Mouse (Mus musculus) kidney, embryonic 15.5 days (tissue): ENCODE measurements around the gene Capg. TPM values are rescaled to one million over a fixed set of nuclear protein-coding genes. Genes with fewer than 3 reads are reported as not detected.

Source experiments
- ATAC-seq: fragments of 200-750 bp; cut with Nextera tagmentation; replicated peaks from 2 replicates; pipeline ENCODE4 v1.8.0; 2017; ENCODE audit warnings: moderate TSS enrichment; ENCODE audit not compliant: low FRiP score
- H3K27ac ChIP-seq: fragments of 300-500 bp; sonication (generic); 2 replicates; pipeline ENCODE4 v1.5.1; 2015; ENCODE audit warnings: mild to moderate bottlenecking, inconsistent platforms
- H3K27me3 ChIP-seq: fragments of 300-500 bp; sonication (generic); 2 replicates; pipeline ENCODE4 v1.6.1; 2015; ENCODE audit warnings: inconsistent platforms
- H3K36me3 ChIP-seq: fragments of 300-500 bp; sonication (generic); 2 replicates; pipeline ENCODE4 v1.6.1; 2015; ENCODE audit warnings: inconsistent platforms
- H3K4me1 ChIP-seq: fragments of 300-500 bp; sonication (generic); 2 replicates; pipeline ENCODE4 v1.6.1; 2015; ENCODE audit warnings: inconsistent platforms
- H3K4me2 ChIP-seq: fragments of 300-500 bp; sonication (generic); 2 replicates; pipeline ENCODE4 v1.6.1; 2015; ENCODE audit warnings: moderate library complexity, mild to moderate bottlenecking, inconsistent platforms
- H3K4me3 ChIP-seq: fragments of 300-500 bp; sonication (generic); replicated peaks from 2 replicates; pipeline ENCODE4 v1.5.1; 2015; ENCODE audit warnings: mild to moderate bottlenecking, inconsistent platforms
- H3K9ac ChIP-seq: fragments of 300-500 bp; sonication (generic); 2 replicates; pipeline ENCODE4 v1.6.1; 2015; ENCODE audit warnings: mild to moderate bottlenecking, inconsistent platforms
- H3K9me3 ChIP-seq: fragments of 300-500 bp; sonication (generic); replicated peaks from 2 replicates; pipeline ENCODE4 v1.6.1; 2016; ENCODE audit warnings: inconsistent platforms
- WGBS: fragments of 180-500 bp; shearing (Covaris S2); methylation state at CpG from one replicate; pipeline ENCODE4 v1.1.7; 2015; ENCODE audit warnings: mixed read lengths; 5-methylcytosine and 5-hydroxymethylcytosine counted together
- polyA plus RNA-seq: library from polyadenylated mRNA; unstranded; fragments of >200 nt; fragmentation: Nextera tagmentation; extraction: Ambion mirVana; gene quantifications from 2 replicates; pipeline ENCODE4 v1.2.1, GENCODE M21; 2015

The Capg gene
- 68.4 and 70.7 TPM in 2 replicates for polyA plus RNA-seq

- Histone ChIP-seq H3K4me2 (peak within 1 kb of the TSS; percentile 59), H3K4me1 (peaks cover 23% of the 10 kb centered on the region), H3K36me3 (no peaks in the 10 kb centered on the region), H3K27me3 (no peaks in the 10 kb centered on the region), H3K9me3 (no peaks in the 10 kb centered on the region), H3K9ac (peak within 1 kb of the TSS; percentile 50; the same call in 1 of the 2 replicates), H3K27ac (peak within 1 kb of the TSS; percentile 77), H3K4me3 (peak within 1 kb of the TSS; percentile 39)
- WGBS: 10% methylated on average over 23 of the region's 23 CpGs
- 0 out of 2 replicates have a peak, but pooled peaks have one; percentile 45 for ATAC-seq
Observed at GRCm38 (mm10) chr6:72544283-72544987, at the start of gene Capg. TSS of gene Capg (plus strand) at chr6:72544391.

DNA sequence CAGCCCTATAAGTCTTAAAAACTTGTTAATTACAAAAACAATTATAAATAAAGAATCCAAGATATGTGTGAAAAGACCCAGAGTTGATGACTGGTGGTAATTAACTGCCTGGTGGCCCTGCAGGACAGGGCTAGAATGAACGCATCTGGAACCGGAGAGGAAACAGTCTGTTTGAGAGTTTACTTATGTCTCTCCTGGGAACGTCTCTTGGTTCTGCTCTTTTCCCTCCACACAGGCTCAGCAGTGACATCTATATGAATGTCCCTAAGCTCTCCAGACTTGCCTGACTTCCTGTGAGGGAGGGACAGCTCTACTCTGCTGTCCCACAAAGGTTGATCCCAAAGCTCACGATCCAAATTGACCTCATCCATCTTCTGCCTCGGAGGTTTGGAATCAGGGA is 45.2 kb upstream of the Capg start:
- Histone ChIP-seq H3K4me2 (no peak overlapping the region), H3K27me3 (no peaks in the 10 kb centered on the region), H3K9ac (no peak overlapping the region), H3K4me1 (peaks cover 6% of the 10 kb centered on the region; the same call in 1 of the 2 replicates), H3K27ac (peak overlapping the region; percentile 50; the same call in 1 of the 2 replicates), H3K9me3 (no peaks in the 10 kb centered on the region), H3K36me3 (no peaks in the 10 kb centered on the region), H3K4me3 (no peak overlapping the region)
- ATAC-seq: peak; percentile 69
- WGBS: 33% methylated on average over 5 of the region's 5 CpGs

- no peak overlapping the region for H3K4me2 ChIP-seq
- H3K9ac ChIP-seq: no peak overlapping the region
- H3K36me3 ChIP-seq: no peaks in the 10 kb centered on the region
- H3K27me3 ChIP-seq: no peaks in the 10 kb centered on the region
- H3K9me3 ChIP-seq: no peaks in the 10 kb centered on the region
- H3K4me3 ChIP-seq: no peak overlapping the region
- H3K4me1 ChIP-seq: peaks cover 6% of the 10 kb centered on the region; the same call in 1 of the 2 replicates
- no peak overlapping the region for H3K27ac ChIP-seq
- ATAC-seq: no peak
Observed at GRCm38 (mm10) chr6:72503309-72503708, 40.9 kb upstream of the Capg start.

- Histone ChIP-seq H3K27ac (no peak overlapping the region), H3K36me3 (no peaks in the 10 kb centered on the region), H3K9me3 (no peaks in the 10 kb centered on the region), H3K4me1 (peaks cover 4% of the 10 kb centered on the region; the same call in 1 of the 2 replicates), H3K4me2 (no peak overlapping the region), H3K27me3 (no peaks in the 10 kb centered on the region), H3K4me3 (no peak overlapping the region), H3K9ac (no peak overlapping the region)
- ATAC-seq: no peak
- WGBS: 80% methylated on average over 2 of the region's 2 CpGs
Observed at GRCm38 (mm10) chr6:72503939-72504338, 40.3 kb upstream of the Capg start.

- 92% methylated on average over 1 of the region's 1 CpGs for WGBS
- Histone ChIP-seq H3K4me3 (no peak overlapping the region), H3K4me1 (peaks cover 18% of the 10 kb centered on the region), H3K36me3 (no peaks in the 10 kb centered on the region), H3K27ac (no peak overlapping the region), H3K4me2 (no peak overlapping the region), H3K9ac (no peak overlapping the region), H3K27me3 (no peaks in the 10 kb centered on the region), H3K9me3 (no peaks in the 10 kb centered on the region)
- no peak for ATAC-seq
Observed at GRCm38 (mm10) chr6:72506104-72506503, 38.1 kb upstream of the Capg start.

- Histone ChIP-seq H3K9ac (no peak overlapping the region), H3K27me3 (no peaks in the 10 kb centered on the region), H3K4me1 (peaks cover 39% of the 10 kb centered on the region), H3K4me2 (no peak overlapping the region), H3K36me3 (no peaks in the 10 kb centered on the region), H3K27ac (no peak overlapping the region), H3K4me3 (no peak overlapping the region), H3K9me3 (no peaks in the 10 kb centered on the region)
- 76% methylated on average over 4 of the region's 4 CpGs for WGBS
- ATAC-seq: no peak
Observed at GRCm38 (mm10) chr6:72508596-72508995, 35.6 kb upstream of the Capg start.

DNA sequence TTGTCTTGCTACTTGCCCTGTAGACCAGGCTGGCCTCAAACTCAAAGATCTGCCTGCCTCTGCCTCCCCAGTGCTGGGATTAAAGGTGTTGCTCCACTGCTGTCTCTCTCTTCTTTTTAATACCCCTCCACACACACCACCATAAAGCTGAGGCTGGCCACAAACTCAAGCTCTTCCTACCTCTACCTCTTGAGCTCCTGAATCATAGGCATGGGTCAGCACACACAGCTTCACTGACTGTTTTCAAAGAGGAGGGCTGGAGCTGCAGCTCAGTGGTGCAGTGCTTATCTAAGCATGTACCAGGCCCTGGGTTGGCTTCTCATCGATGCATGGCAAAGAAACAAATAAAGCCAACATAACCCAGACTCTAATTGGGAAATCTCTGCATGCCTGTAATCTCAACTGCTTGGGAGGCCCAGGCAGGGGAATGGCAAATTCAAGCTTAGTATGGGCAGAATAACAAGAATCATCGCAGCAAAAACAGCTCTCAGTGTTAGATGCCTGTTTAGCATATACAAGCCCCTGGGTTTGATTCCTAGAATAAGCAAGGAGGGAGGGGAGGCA is 34.2 kb upstream of the Capg start:
- Histone ChIP-seq H3K36me3 (no peaks in the 10 kb centered on the region), H3K9me3 (no peaks in the 10 kb centered on the region), H3K4me2 (no peak overlapping the region), H3K4me1 (peaks cover 39% of the 10 kb centered on the region), H3K4me3 (no peak overlapping the region), H3K27me3 (no peaks in the 10 kb centered on the region), H3K9ac (no peak overlapping the region), H3K27ac (peak overlapping the region; percentile 85)
- WGBS: 59% methylated on average over 2 of the region's 2 CpGs
- no peak; the same call in 1 of the 2 replicates for ATAC-seq

DNA sequence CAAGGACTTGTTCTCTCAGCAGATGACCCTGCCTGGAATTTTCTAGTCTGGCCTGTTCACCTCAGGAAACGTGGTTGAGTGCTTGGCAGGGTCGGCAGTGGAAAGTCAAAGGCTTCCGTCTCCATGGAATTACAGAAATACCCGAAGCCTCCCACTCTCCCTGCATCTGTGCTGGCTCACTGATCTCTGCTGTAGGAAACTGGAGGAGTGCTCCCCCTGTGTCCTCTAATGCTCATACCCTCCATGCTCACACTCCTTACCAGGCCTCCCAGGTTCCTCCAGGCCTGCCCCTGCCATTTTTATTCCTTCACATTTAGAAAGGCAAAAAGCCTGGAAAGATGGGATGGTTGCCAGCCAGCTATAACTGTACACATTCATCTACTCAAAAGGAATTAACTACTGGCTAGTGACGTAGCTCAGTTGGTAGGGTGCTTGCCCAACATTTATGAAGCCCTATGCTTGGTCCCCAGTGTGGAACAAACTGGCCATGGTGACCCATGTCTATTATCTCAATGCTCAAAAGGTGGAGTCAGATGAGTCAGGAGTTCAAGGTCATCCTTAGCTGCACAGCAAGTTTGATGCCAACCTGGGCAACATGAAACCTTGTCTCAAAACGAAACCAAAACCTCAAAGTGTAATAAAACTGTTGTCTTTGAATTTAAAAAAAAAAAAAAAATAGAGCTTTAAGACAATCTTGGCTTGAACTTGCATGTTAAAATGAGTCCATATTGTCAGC is 33.3 kb upstream of the Capg start:
- Histone ChIP-seq H3K4me1 (peaks cover 39% of the 10 kb centered on the region), H3K9me3 (no peaks in the 10 kb centered on the region), H3K36me3 (no peaks in the 10 kb centered on the region), H3K4me3 (no peak overlapping the region), H3K27ac (peak overlapping the region; percentile 85), H3K27me3 (no peaks in the 10 kb centered on the region), H3K4me2 (no peak overlapping the region), H3K9ac (no peak overlapping the region)
- WGBS: 35% methylated on average over 6 of the region's 6 CpGs
- peak; percentile 43; the same call in 1 of the 2 replicates for ATAC-seq

GRCm38 (mm10) chr6:72512386-72513070 is 31.7 kb upstream of the Capg start:
- no peaks in the 10 kb centered on the region for H3K9me3 ChIP-seq
- H3K4me1 ChIP-seq: peaks cover 39% of the 10 kb centered on the region
- H3K36me3 ChIP-seq: no peaks in the 10 kb centered on the region
- peak; percentile 82 for ATAC-seq
- H3K4me3 ChIP-seq: peak overlapping the region; percentile 37
- peak overlapping the region; percentile 61 for H3K4me2 ChIP-seq
- H3K27ac ChIP-seq: peak overlapping the region; percentile 90
- H3K9ac ChIP-seq: peak overlapping the region; percentile 55
- 8% methylated on average over 33 of the region's 33 CpGs for WGBS
- no peaks in the 10 kb centered on the region for H3K27me3 ChIP-seq

- 54% methylated on average over 7 of the region's 7 CpGs for WGBS
- Histone ChIP-seq H3K27me3 (no peaks in the 10 kb centered on the region), H3K9me3 (no peaks in the 10 kb centered on the region), H3K4me2 (peak overlapping the region; percentile 61), H3K27ac (peak overlapping the region; percentile 90), H3K4me3 (peak overlapping the region; percentile 37), H3K9ac (peak overlapping the region; percentile 55), H3K4me1 (peaks cover 39% of the 10 kb centered on the region), H3K36me3 (no peaks in the 10 kb centered on the region)
- no peak for ATAC-seq
Observed at GRCm38 (mm10) chr6:72513071-72513440, 31.1 kb upstream of the Capg start.

DNA sequence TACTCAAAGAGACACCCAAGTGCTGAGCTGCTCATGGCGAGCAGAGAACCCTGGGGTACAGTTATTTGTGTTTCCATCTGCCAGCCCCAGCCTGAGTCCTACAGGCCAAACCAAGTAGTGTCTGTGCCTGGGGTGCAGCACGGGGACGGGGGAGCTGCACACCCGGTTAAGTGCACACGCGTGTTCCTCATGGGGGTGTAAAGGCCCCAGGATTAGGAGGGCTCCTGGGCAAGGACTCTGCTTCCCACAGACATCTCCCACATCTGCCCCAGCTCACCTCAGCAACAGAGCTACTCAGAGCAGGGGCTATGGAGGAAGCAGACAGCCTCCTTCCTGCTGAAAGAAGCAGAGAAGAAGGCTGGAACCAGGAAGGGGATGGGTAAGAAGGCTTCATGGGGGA is 28.5 kb upstream of the Capg start:
- H3K9me3 ChIP-seq: no peaks in the 10 kb centered on the region
- ATAC-seq: no peak
- no peak overlapping the region for H3K4me2 ChIP-seq
- no peak overlapping the region for H3K9ac ChIP-seq
- WGBS: 93% methylated on average over 6 of the region's 6 CpGs
- H3K4me3 ChIP-seq: no peak overlapping the region
- H3K36me3 ChIP-seq: no peaks in the 10 kb centered on the region
- peaks cover 46% of the 10 kb centered on the region for H3K4me1 ChIP-seq
- H3K27me3 ChIP-seq: no peaks in the 10 kb centered on the region
- no peak overlapping the region for H3K27ac ChIP-seq

DNA sequence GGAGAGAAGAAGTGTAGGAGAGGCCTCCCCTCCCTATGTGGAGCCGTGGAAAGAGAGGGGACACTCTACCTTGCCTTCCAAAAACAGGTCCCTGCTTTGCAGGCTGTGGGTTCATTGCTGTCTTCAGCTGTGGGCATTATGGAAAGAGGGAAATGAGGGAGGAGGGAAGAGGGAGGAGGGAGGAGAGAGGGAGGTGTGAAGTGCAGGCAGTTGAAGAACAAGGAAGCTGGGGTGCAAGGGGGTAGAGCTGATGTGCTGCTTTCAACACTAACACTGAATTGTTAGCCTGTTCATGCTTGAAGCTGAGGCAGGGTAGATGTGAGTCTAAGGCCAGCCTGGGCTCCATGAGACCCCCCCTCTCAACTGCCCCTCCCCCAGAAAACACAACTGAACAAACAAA is 25.3 kb upstream of the Capg start:
- Histone ChIP-seq H3K4me3 (no peak overlapping the region), H3K9ac (no peak overlapping the region), H3K4me2 (no peak overlapping the region), H3K4me1 (peaks cover 20% of the 10 kb centered on the region), H3K27me3 (no peaks in the 10 kb centered on the region), H3K9me3 (no peaks in the 10 kb centered on the region), H3K36me3 (no peaks in the 10 kb centered on the region), H3K27ac (no peak overlapping the region)
- 76% methylated on average over 1 of the region's 1 CpGs for WGBS
- no peak for ATAC-seq
